Mouse (Mus musculus) testis, adult 2 months (tissue): ENCODE measurements around the gene Prkar2b. TPM values are rescaled to one million over a fixed set of nuclear protein-coding genes. Genes with fewer than 3 reads are reported as not detected.

Source experiments
- H3K27ac ChIP-seq: fragments of 200-500 bp; 2 replicates; pipeline ENCODE4 v1.5.1; 2012; ENCODE audit warnings: low read depth, low read length; ENCODE audit not compliant: control insufficient read depth, insufficient read depth
- H3K27me3 ChIP-seq: fragments of 200-500 bp; 2 replicates; pipeline ENCODE4 v1.6.1; 2012; ENCODE audit warnings: mild to moderate bottlenecking, low read length, moderate library complexity; ENCODE audit not compliant: control insufficient read depth, insufficient read depth
- H3K36me3 ChIP-seq: fragments of 200-500 bp; 2 replicates; pipeline ENCODE4 v1.6.1; 2012; ENCODE audit warnings: mild to moderate bottlenecking, low read length; ENCODE audit not compliant: control insufficient read depth, insufficient read depth
- H3K4me1 ChIP-seq: fragments of 200-500 bp; 2 replicates; pipeline ENCODE4 v1.6.1; 2012; ENCODE audit warnings: low read length; ENCODE audit not compliant: control insufficient read depth, insufficient read depth
- H3K4me3 ChIP-seq: fragments of 200-500 bp; 2 replicates; pipeline ENCODE4 v1.5.1; 2012; ENCODE audit warnings: low read depth, mild to moderate bottlenecking, low read length, moderate library complexity, mixed read lengths; ENCODE audit not compliant: control insufficient read depth
- CTCF ChIP-seq: fragments of 200-500 bp; IDR thresholded peaks from 2 replicates; pipeline ENCODE4 v1.5.1; 2012; ENCODE audit warnings: low read depth, mild to moderate bottlenecking, inconsistent platforms, low read length, moderate library complexity; ENCODE audit not compliant: control insufficient read depth, insufficient read depth, insufficient replicate concordance
- POLR2A ChIP-seq: fragments of 200-500 bp; IDR thresholded peaks from 2 replicates; pipeline ENCODE4 v1.6.1; 2012; ENCODE audit warnings: low read depth, mild to moderate bottlenecking, inconsistent platforms, low read length, moderate library complexity; ENCODE audit not compliant: control insufficient read depth
- polyA plus RNA-seq: library from polyadenylated mRNA; depleted of rRNA; stranded (reverse); fragments of >200 nt; gene quantifications from 2 replicates; pipeline ENCODE4 v1.2.3, GENCODE M21; 2012

The Prkar2b gene
- polyA plus RNA-seq, 1 experiment = 3.5 TPM

DNA sequence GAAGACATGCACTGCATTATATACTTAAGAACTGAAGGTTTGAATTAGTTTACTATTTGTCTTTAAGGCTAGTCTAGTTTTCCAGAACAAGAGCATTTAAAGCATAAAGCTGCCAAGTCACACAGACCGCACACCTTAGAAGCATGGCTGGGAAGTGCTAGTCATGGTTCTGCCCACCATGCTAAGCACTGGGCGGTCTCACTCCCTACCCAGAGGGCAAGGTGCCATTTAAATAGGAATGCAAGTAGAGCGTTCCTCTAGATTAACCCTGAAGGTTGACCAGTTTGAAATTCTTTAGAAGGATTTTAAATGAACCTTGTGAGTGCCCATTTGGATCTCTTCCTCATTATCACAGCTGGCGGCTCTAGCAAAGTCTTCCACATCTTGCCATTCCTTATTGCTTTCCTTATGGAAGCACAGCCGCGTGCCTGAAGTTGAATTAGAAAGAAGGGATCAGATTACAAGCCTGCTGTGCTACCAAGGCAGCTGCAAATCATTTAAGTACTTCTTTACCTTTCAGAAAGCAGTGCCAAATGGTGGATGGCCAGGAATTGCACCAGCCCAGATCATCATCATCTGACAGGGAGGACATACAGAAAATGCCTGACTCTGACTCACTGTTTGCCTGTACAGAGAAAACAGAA lies 124.3 kb downstream of the Prkar2b start:
- peaks cover 2% of the 10 kb centered on the region; the same call in 1 of the 2 replicates for H3K36me3 ChIP-seq
- H3K27ac ChIP-seq = no peak overlapping the region
- H3K27me3 ChIP-seq = no peaks in the 10 kb centered on the region
- no peak for TF ChIP-seq POLR2A
- TF ChIP-seq CTCF = no peak
- H3K4me1 ChIP-seq = no peaks in the 10 kb centered on the region
- no peak overlapping the region for H3K4me3 ChIP-seq

GRCm38 (mm10) chr12:31931818-31932217 lies 129.3 kb downstream of the Prkar2b start:
- Histone ChIP-seq H3K4me1 (no peaks in the 10 kb centered on the region), H3K36me3 (peaks cover 2% of the 10 kb centered on the region; the same call in 1 of the 2 replicates), H3K27me3 (no peaks in the 10 kb centered on the region), H3K4me3 (no peak overlapping the region), H3K27ac (no peak overlapping the region)
- no peak for TF ChIP-seq POLR2A
- no peak for TF ChIP-seq CTCF

DNA sequence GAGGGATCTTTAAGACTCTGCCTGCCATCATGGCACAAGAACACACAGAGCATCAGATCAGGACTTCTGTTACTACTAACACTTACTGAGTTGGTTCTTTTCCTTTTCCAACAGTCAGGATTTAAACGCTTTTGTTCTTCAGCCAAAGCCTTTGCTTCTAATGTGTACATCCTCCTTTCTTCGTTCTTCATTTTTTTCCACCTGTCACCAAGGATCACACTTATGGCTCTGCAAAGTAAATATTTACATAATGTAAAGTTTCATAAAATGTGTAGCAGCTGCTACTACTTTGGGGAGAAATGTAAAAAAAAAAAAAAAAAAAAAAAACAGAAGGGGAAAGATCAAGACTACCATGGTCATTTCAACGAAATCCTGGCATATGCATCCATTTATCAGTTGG lies 132.6 kb downstream of the Prkar2b start:
- Histone ChIP-seq H3K4me3 (no peak overlapping the region), H3K27me3 (no peaks in the 10 kb centered on the region), H3K36me3 (peaks cover 2% of the 10 kb centered on the region; the same call in 1 of the 2 replicates), H3K27ac (no peak overlapping the region), H3K4me1 (no peaks in the 10 kb centered on the region)
- no peak for TF ChIP-seq POLR2A
- TF ChIP-seq CTCF = no peak

DNA sequence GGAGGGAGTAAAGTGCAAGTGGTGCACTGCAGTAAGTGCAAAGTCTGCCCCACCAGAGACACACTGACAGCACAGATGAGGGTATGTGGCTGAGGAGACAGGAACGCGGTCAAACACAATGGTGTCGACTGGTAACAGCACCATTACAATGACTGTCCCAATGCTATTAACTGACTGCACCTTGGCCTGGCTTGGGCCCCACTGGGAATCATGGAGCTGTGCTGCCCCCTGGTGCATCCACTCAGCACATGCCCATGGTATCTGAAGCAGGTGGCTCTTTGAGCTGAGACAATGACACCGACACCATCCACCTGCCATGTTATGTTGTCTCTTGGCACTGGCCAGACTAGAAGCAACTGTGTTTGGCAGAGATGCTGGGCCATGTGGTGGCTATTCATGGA lies 134.4 kb downstream of the Prkar2b start:
- H3K36me3 ChIP-seq = peaks cover 2% of the 10 kb centered on the region; the same call in 1 of the 2 replicates
- H3K27ac ChIP-seq = no peak overlapping the region
- no peak overlapping the region for H3K4me3 ChIP-seq
- H3K4me1 ChIP-seq = no peaks in the 10 kb centered on the region
- no peaks in the 10 kb centered on the region for H3K27me3 ChIP-seq
- TF ChIP-seq POLR2A = no peak
- peak; percentile 66; the same call in 1 of the 2 replicates for TF ChIP-seq CTCF

DNA sequence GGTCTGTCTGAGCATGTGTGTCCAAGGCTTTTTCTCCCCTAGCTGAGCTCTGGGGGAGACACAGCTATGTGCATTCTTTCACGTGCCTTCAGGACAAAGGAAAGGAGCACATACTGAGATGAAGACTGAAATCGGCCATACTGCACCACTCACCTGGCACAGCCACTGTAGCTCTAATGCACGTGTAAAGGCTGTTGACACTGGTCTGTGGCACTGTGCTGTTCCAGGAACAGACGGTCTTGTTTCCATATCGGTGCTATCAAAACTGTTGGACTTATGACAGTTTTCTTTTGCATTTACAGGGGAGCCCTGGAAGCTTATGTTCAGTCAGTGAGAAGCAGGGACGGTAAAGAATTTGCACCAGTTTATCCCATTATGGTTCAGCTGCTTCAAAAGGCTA lies 135.8 kb downstream of the Prkar2b start:
- TF ChIP-seq CTCF (no peak), POLR2A (no peak)
- Histone ChIP-seq H3K4me1 (no peaks in the 10 kb centered on the region), H3K36me3 (peaks cover 2% of the 10 kb centered on the region; the same call in 1 of the 2 replicates), H3K27ac (no peak overlapping the region), H3K27me3 (no peaks in the 10 kb centered on the region), H3K4me3 (no peak overlapping the region)

DNA sequence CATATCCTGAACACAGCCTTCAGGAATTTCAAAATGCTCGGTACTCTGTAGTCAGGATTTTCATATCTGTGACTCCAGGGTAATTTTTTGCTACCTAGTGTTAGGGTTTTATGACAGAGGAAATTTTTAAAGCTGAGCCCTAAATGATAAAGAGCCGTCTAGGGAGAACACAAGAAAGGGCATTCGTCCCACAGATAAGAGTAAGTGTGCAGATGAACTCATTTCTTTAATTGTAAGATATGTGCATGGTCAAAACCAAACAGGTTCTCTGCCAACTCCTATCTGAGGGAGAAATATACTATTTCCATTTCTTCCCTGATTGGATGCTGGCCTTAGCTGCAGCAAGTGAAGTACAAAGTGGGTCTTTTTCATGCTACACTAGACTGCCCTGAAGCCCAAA lies 137.0 kb downstream of the Prkar2b start:
- peaks cover 2% of the 10 kb centered on the region; the same call in 1 of the 2 replicates for H3K36me3 ChIP-seq
- H3K27ac ChIP-seq = no peak overlapping the region
- TF ChIP-seq POLR2A (no peak), CTCF (no peak)

GRCm38 (mm10) chr12:31920464-31921405 lies 140.4 kb downstream of the Prkar2b start:
- Histone ChIP-seq H3K27ac (no peak overlapping the region), H3K4me3 (no peak overlapping the region), H3K4me1 (no peaks in the 10 kb centered on the region), H3K27me3 (no peaks in the 10 kb centered on the region), H3K36me3 (no peaks in the 10 kb centered on the region; the same call in 1 of the 2 replicates)
- TF ChIP-seq CTCF (no peak), POLR2A (no peak)

More for the DNA sequence above, 137.0 kb downstream of the Prkar2b start:
- no peaks in the 10 kb centered on the region for H3K4me1 ChIP-seq
- H3K27me3 ChIP-seq = no peaks in the 10 kb centered on the region
- H3K4me3 ChIP-seq = no peak overlapping the region
